Mouse (Mus musculus): ENCODE measurements around the gene Rab35.

DNA sequence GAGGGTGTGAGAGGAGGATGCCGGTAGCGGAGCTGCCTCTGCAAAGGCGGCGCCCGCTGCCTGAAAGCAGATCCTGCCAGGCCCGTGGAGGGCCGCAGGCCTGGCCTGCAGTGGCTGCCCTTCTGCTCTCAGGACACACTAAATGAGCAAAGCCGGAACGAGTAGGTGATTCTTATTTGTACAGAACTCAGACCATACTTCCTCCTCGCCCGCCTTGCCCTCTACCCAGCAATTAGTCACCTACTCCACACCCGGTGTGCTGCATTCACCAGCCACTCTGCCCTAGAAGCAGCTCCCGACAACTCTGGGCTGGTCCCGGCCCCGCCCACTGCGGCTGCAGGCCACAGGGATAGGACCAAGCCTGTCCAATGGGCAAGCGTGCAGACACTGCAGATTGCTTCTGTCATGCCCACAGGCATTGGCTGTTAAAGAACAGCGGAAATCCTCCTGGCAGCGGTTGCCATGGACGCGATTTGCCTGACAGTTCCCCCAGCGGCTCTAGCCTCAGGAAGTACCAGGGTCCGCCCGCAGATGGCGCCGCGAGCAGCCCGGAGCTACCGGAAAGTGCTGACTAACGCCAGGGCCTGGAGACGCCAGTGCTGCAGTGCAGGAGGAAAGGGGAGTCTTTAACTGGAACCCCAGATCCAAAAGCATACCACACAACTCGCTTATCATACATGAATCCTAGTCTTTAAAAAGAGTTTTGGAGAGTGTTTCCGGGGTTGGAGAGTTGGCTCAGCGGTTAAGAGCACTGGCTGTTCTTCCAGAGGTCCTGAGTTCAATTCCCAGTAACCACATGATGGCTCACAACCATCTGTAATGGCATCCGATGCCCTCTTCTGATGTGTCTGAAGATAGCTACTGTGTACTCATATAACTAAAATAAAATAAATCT lies 21.2 kb downstream of the Rab35 start:
- TF ChIP-seq POLR2A (IDR thresholded peaks at IDR 0.05; ENCODE audit: low read depth, low read length) (peak; percentile 83; the same call in 1 of the 2 replicates), CTCF (IDR thresholded peaks at IDR 0.05; ENCODE audit: extremely low read depth, insufficient read depth, insufficient read length, insufficient replicate concordance) (peak; percentile 91)

Measured in spleen, adult 2 months (tissue).